Mouse (Mus musculus): ENCODE results near the gene Mybpc1. TPM values are rescaled to one million over a fixed set of nuclear protein-coding genes. Genes with fewer than 3 reads are reported as not detected.
A peak's percentile ranks its signal among the peaks of the same experiment; 100 is the strongest.
"Not testable (repeated sequence)": the region's sequence is repeated elsewhere in the genome, so short reads cannot be mapped to it uniquely, and the experiment has no call there.

Mybpc1 gene
- polyA plus RNA-seq, 1 experiment = 6.4 TPM

DNA sequence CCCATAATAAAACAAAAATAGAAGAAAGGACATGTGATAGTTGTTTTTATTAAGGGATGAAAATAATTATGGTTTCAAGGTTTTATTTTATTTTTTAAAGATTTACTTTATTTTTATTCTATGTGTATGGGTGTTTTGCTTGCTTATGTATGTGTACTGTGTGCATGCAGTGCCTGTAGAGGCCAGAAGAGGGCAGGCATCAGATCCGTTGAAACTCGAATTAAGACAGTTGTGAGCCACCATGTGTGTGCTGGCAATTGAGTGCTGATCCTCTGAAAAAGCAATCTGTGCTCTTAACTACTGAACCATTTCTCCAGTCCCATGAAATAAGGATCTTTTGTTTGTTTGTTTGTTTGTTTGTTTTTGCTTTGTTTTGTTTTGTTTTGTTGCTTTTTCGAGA, 54.7 kb downstream of the Mybpc1 start:
- no peak for DNase-seq (ENCODE audit: low read depth)
- TF ChIP-seq CTCF (IDR thresholded peaks at IDR 0.05; ENCODE audit: borderline replicate concordance, extremely low read depth, insufficient read depth, insufficient read length) = peak; percentile 12; the same call in 1 of the 2 replicates
- TF ChIP-seq POLR2A (IDR thresholded peaks at IDR 0.05; ENCODE audit: borderline replicate concordance, extremely low read depth, insufficient read depth, insufficient read length, poor library complexity, severe bottlenecking) = no peak

DNA sequence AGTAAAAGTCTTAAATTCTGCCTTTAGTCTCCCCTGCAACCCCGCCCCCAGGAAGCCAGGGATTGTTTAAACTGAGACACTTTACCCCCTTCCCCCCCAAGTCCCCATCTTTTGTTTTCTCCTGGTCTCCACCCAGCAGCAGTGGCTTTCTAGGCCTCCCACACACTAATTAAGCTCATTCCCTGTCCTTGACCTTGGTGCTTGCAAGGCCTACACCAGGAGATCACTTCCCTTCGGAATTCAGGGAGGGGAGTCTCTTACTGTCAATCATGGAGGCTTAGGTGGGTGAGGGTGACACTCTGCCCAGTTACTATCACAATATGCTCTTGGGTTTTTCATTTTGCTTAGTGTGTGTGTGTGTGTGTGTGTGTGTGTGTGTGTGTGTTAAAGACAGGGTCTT, 57.3 kb downstream of the Mybpc1 start:
- no peak for DNase-seq (ENCODE audit: low read depth)
- TF ChIP-seq CTCF (IDR thresholded peaks at IDR 0.05; ENCODE audit: borderline replicate concordance, extremely low read depth, insufficient read depth, insufficient read length) (no peak), POLR2A (IDR thresholded peaks at IDR 0.05; ENCODE audit: borderline replicate concordance, extremely low read depth, insufficient read depth, insufficient read length, poor library complexity, severe bottlenecking) (no peak)

DNA sequence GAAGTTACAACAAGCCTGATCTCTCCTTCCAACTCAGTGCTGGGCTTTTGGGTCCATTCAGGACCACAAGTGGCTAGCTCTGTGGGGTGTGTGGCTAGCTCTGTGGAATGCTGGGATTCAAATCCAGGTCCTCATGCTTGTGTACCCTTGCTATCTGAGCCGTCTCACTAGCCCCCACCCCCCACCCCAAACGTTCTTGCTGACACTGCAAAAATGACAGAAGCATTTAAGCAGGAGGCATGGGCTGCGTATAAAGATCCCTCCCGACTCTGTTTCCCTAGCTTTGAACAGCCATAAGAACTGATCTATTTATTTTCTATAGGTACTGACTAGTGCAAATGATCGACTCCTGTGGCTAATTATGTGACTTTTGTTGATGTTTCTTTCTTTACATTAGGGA, 74.3 kb downstream of the Mybpc1 start:
- TF ChIP-seq POLR2A (IDR thresholded peaks at IDR 0.05; ENCODE audit: borderline replicate concordance, extremely low read depth, insufficient read depth, insufficient read length, poor library complexity, severe bottlenecking) = no peak
- no peak for TF ChIP-seq CTCF (IDR thresholded peaks at IDR 0.05; ENCODE audit: borderline replicate concordance, extremely low read depth, insufficient read depth, insufficient read length)

DNA sequence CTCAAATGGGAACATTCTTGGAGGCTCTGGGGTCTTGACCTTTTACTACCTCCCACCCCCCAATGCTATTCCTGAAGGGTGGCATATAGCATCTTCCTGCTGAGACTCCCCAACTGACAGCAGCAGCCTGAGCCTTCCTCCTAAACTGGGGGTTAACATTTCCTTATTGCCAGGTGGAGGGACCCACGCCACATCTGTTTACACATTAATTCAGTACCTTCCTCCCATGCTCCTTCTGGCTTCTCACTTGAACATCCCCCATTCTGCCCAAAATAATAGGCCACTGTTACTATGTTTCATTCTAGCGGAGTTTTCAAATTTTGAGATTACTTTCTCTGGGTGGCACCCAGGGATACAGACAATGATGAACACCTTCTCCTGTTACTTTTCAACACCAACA, 80.9 kb downstream of the Mybpc1 start:
- no peak for DNase-seq (ENCODE audit: low read depth)

More for the DNA sequence above, 74.3 kb downstream of the Mybpc1 start:
- DNase-seq (ENCODE audit: low read depth) = no peak

DNA sequence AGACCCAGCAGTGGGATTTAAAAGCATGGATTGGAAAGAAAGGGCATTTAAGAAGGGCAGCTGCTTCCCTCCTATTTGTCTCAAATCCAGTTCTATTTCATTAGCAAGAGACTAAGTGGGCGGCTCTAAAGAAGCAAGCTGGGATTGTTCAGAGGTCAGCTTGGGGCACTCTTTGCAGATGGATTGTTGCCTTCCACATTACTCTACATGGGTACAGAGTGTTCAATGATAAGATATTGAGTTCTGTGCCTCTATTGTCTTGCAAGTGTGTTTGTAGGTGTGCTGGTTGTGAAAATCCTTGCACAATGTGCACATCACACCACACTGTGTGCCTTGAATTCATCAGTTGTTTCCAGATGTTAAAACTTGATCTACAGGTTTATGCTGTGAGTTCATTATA, 81.7 kb downstream of the Mybpc1 start:
- TF ChIP-seq CTCF (IDR thresholded peaks at IDR 0.05; ENCODE audit: borderline replicate concordance, extremely low read depth, insufficient read depth, insufficient read length) = no peak
- TF ChIP-seq POLR2A (IDR thresholded peaks at IDR 0.05; ENCODE audit: borderline replicate concordance, extremely low read depth, insufficient read depth, insufficient read length, poor library complexity, severe bottlenecking) = no peak
- no peak for DNase-seq (ENCODE audit: low read depth)

More for the DNA sequence above, 80.9 kb downstream of the Mybpc1 start:
- TF ChIP-seq POLR2A (IDR thresholded peaks at IDR 0.05; ENCODE audit: borderline replicate concordance, extremely low read depth, insufficient read depth, insufficient read length, poor library complexity, severe bottlenecking) (no peak), CTCF (IDR thresholded peaks at IDR 0.05; ENCODE audit: borderline replicate concordance, extremely low read depth, insufficient read depth, insufficient read length) (no peak)

DNA sequence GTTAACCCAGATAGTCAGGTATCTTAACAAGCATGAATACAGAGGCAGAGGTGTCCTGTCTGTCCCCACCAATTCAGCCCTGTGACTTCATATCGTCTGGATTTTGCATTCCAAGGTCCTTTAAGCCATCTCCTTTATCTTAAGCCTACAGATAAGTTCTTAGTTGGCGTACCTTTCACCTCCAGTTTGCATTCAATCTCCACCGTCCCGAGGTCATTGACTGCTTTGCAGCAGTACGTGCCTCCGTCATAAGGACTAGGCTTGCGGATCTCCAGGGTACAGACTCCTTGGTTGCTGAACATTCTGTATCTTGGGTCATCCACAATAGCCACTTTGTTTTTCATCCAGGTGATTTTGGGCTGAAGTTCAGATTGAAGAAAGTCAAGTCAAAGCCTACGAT, 82.2 kb downstream of the Mybpc1 start:
- TF ChIP-seq CTCF (IDR thresholded peaks at IDR 0.05; ENCODE audit: borderline replicate concordance, extremely low read depth, insufficient read depth, insufficient read length) = no peak
- no peak for TF ChIP-seq POLR2A (IDR thresholded peaks at IDR 0.05; ENCODE audit: borderline replicate concordance, extremely low read depth, insufficient read depth, insufficient read length, poor library complexity, severe bottlenecking)
- DNase-seq (ENCODE audit: low read depth) = no peak

DNA sequence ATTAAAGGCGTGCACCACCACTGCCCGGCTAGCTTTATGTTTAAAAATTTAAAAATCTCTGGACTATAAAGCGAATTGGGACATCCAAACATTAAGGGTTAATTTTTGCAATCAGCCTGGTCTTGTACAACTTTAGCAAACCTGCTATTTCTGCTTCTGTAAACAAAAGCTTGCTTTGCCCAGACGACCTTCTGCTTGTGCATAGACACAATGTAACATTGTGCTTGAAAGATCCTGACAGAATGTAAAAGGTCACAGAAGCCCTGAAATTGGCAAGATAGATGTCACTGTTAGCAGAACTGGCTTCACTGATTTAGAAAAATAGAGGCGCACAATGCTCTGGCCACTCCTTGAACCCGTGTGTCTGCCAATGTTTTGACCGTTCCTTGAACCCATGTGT, 89.9 kb downstream of the Mybpc1 start:
- not testable (repeated sequence) for DNase-seq (ENCODE audit: low read depth)

DNA sequence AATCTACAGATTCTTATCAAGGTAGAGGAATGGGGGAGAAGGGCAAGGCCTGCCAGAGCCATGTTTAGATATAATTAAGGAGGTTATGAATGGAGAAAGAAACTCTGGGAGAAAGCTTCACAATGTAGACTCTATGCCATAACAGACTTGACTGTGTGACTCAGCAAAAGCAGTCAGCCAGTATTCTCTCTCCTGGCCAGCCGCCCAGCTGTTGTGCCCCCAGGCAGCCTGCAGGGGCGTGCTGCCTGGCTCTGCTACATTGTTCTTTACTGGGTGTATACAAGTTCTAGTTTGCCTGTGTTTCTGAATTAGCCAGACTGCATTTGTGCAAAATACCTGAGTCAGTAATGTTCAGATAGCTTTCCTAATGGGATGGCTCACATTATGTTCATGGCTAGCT, 90.5 kb downstream of the Mybpc1 start:
- peak; percentile 35; the same call in 1 of the 2 replicates for TF ChIP-seq CTCF (IDR thresholded peaks at IDR 0.05; ENCODE audit: borderline replicate concordance, extremely low read depth, insufficient read depth, insufficient read length)
- no peak for TF ChIP-seq POLR2A (IDR thresholded peaks at IDR 0.05; ENCODE audit: borderline replicate concordance, extremely low read depth, insufficient read depth, insufficient read length, poor library complexity, severe bottlenecking)
- peak; percentile 58 for DNase-seq (ENCODE audit: low read depth)

DNA sequence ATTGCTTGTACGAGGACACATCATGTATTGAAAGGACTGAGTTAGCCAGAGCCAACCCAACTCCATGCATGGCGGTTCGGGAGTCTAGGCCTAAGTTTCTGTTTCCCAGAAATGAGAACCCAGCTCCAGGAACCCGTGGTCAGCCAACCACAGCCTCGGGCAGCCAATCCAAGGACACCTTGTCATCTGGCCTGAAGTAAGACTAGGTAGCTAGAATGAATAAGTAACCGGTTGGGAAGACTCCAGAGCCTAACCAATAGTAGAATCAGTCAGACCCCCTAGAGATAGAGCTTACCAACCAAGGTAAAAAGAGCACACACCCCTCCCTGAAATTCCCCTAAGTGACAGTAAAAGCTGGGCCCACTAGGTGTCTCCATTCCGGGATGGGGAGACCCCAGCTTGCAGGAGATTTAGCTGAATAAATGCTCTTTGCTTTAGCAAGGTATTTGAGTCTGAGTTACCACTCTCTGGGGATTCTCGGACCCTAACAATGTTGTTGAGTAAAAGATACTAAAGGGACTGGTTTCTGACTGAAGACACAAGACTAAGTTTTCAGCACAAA, 91.3 kb downstream of the Mybpc1 start:
- TF ChIP-seq CTCF (IDR thresholded peaks at IDR 0.05; ENCODE audit: borderline replicate concordance, extremely low read depth, insufficient read depth, insufficient read length) (peak; percentile 24; the same call in 1 of the 2 replicates), POLR2A (IDR thresholded peaks at IDR 0.05; ENCODE audit: borderline replicate concordance, extremely low read depth, insufficient read depth, insufficient read length, poor library complexity, severe bottlenecking) (no peak)
- no peak for DNase-seq (ENCODE audit: low read depth)

DNA sequence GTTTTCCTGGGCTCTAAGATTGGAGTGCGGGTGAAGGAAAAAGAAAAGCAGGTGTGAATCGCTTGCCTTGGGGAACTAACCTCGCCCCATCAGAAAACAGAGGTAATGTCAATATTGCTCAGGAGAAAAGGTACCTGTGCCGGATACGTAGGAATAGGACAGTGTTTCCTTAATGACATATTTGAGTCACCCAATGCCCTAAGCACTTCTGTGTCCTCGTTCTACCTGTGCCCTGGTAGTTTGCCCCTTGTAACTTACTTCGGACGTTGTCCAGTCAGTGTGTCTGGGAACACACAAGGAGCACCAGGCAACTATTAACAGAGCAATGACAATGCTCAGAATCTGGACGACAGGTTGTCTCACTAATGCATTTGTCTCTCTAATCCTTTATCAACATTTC, 93.6 kb downstream of the Mybpc1 start:
- no peak for DNase-seq (ENCODE audit: low read depth)
- TF ChIP-seq POLR2A (IDR thresholded peaks at IDR 0.05; ENCODE audit: borderline replicate concordance, extremely low read depth, insufficient read depth, insufficient read length, poor library complexity, severe bottlenecking) (no peak), CTCF (IDR thresholded peaks at IDR 0.05; ENCODE audit: borderline replicate concordance, extremely low read depth, insufficient read depth, insufficient read length) (no peak)

DNA sequence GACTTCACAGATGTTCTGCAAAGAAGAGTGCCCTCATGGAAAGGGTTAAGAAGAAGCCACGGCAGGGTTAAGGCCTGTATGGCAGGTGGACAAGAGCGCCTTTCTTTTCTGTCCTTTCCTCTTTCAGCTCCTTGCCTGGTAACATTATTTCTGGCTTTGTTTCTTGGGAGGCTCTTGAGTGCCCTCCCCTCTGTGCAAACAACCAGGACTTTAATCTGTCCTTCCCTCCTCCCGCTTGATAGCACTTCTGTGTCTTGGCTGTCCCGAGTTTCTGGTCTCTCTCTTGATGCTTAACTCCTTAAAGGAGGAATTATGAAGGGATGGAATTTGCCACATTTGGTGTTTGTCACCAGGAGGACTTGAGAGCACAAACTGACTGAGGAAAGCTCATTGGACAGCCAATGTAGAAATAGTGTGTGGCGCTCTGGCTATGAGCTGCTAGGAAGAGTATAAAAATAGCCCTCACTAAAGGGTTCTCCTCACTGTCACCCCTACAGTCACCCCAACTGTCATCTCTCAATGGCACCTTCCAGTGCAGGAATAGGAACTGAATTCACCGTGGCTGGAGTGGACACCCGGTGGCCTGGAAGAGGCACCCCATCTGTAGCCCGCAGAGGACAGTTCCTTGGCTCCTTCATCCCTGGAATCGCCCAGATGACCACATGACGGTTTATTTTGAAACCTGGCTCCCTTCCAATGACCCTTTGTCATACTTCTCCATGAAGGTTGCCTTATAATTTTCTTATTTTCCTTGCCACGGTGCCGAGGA, 94.3 kb downstream of the Mybpc1 start:
- DNase-seq (ENCODE audit: low read depth) = no peak
- TF ChIP-seq CTCF (IDR thresholded peaks at IDR 0.05; ENCODE audit: borderline replicate concordance, extremely low read depth, insufficient read depth, insufficient read length) = no peak
- TF ChIP-seq POLR2A (IDR thresholded peaks at IDR 0.05; ENCODE audit: borderline replicate concordance, extremely low read depth, insufficient read depth, insufficient read length, poor library complexity, severe bottlenecking) = no peak

DNA sequence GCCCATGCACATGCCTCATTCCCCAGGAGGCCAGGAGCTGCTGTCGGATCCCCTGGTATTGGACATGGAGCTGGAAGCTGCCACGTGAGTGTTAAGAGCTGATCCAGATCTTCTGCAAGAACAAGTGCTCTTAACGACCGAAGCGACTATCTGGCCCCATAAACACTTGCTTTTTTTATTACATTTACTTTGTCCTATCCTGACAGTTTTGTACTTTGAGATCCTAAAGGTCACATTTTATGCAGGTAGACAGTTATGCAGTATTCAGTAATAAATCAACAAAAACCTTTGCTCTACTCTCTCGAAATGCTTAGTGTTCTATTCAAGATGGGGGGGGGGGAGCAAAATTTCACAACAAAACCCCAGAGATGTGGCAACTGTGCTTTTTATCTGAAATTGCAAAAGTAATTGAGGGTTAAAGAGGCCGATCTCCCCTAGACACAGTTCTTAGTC, 97.2 kb downstream of the Mybpc1 start:
- TF ChIP-seq CTCF (IDR thresholded peaks at IDR 0.05; ENCODE audit: borderline replicate concordance, extremely low read depth, insufficient read depth, insufficient read length) (no peak), POLR2A (IDR thresholded peaks at IDR 0.05; ENCODE audit: borderline replicate concordance, extremely low read depth, insufficient read depth, insufficient read length, poor library complexity, severe bottlenecking) (no peak)
- no peak for DNase-seq (ENCODE audit: low read depth)
